Mouse (Mus musculus) hindbrain, embryonic 12.5 days (tissue): ENCODE data around the gene Zmym1. TPM values are rescaled to one million over a fixed set of nuclear protein-coding genes. Genes with fewer than 3 reads are reported as not detected.

Experiments
- ATAC-seq: fragments of 200-750 bp; cut with Nextera tagmentation; 2 replicates; pipeline ENCODE4 v1.8.0; 2017; ENCODE audit warnings: moderate TSS enrichment; ENCODE audit not compliant: low FRiP score
- H3K27ac ChIP-seq: fragments of 300-500 bp; sonication (generic); 2 replicates; pipeline ENCODE4 v1.5.1; 2016; ENCODE audit warnings: mild to moderate bottlenecking
- H3K27me3 ChIP-seq: fragments of 300-500 bp; sonication (generic); 2 replicates; pipeline ENCODE4 v1.6.1; 2016; ENCODE audit warnings: mild to moderate bottlenecking
- H3K36me3 ChIP-seq: fragments of 300-500 bp; sonication (generic); 2 replicates; pipeline ENCODE4 v1.6.1; 2016; ENCODE audit warnings: mild to moderate bottlenecking
- H3K4me1 ChIP-seq: fragments of 300-500 bp; sonication (generic); 2 replicates; pipeline ENCODE4 v1.6.1; 2016
- H3K4me2 ChIP-seq: fragments of 300-500 bp; sonication (generic); replicated peaks from 2 replicates; pipeline ENCODE4 v1.6.1; 2016; ENCODE audit warnings: mild to moderate bottlenecking
- H3K4me3 ChIP-seq: fragments of 300-500 bp; sonication (generic); 2 replicates; pipeline ENCODE4 v1.5.1; 2016; ENCODE audit warnings: mild to moderate bottlenecking
- H3K9ac ChIP-seq: fragments of 300-500 bp; sonication (generic); 2 replicates; pipeline ENCODE4 v1.6.1; 2016; ENCODE audit warnings: mild to moderate bottlenecking, moderate library complexity
- H3K9me3 ChIP-seq: fragments of 300-500 bp; sonication (generic); replicated peaks from 2 replicates; pipeline ENCODE4 v1.6.1; 2016; ENCODE audit warnings: mild to moderate bottlenecking
- whole genome bisulfite sequencing: fragments of 180-500 bp; shearing (Covaris S2); methylation state at CpG from one replicate; pipeline ENCODE4 v1.1.7; 2016; 5-methylcytosine and 5-hydroxymethylcytosine counted together
- polyA plus RNA-seq: library from polyadenylated mRNA; unstranded; fragments of >200 nt; fragmentation: Nextera tagmentation; extraction: Ambion mirVana; gene quantifications from 2 replicates; pipeline ENCODE4 v1.2.1, GENCODE M21; 2016

Zmym1 gene
- polyA plus RNA-seq, 1 experiment from 2014 or later = 25.7 TPM

DNA sequence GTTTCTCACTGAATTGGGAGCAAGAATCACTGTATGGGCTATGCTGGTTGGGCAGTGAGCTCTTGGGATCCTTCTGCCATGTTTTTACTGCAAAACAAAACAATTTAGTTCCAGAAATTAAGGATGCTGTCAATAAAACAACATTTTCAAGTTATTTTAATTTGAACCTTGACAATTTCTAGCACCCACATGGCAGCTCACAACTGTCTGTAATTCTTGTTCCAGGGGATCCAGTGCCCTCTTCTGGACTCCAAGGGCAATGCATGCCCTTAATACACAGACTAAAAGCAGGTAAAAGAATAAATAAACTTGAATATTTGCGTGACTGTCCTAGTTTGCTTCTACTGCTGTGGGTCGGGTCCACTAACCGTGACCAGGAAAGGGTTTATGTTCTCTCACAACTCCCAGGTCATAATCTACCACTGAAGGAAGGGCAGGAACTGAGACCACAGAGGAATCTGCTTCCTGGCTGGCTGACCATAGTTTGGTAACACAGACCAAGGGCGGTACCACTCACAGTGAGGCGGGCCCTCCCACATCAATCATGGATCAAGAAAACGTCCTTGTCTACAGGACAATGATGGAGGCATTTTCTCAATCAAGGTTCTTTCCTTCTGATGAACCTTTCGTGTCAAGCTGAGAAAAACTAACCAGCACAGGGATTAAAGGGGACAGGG is 6.3 kb downstream of the Zmym1 start:
- WGBS = 80% methylated on average over 7 of the region's 7 CpGs
- Histone ChIP-seq H3K9ac (no peak overlapping the region), H3K4me1 (no peaks in the 10 kb centered on the region), H3K27ac (no peak overlapping the region), H3K36me3 (peaks cover 45% of the 10 kb centered on the region), H3K4me3 (no peak overlapping the region), H3K27me3 (no peaks in the 10 kb centered on the region), H3K9me3 (no peaks in the 10 kb centered on the region), H3K4me2 (no peak overlapping the region)
- no peak for ATAC-seq

DNA sequence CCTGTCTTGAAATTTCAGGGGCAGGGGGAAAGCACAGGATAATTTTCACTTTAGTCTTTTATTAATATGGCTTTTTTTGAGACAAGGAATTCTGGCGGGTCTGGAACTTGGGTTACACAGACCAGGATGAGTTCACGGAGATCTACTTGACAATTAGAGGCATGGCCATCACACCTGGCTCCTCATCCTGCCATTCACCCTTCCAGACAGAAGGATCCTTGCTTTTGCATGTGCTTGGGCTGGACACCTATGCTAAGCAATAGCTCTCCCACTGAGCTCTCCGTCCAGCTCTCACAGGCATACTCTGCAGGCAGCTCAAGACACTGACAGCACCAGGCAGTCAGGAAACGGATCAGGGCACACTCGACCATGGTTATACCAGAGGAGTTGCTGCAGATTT is 7.9 kb downstream of the Zmym1 start:
- no peak overlapping the region for H3K4me2 ChIP-seq
- no peak for ATAC-seq
- no peaks in the 10 kb centered on the region for H3K27me3 ChIP-seq
- no peak overlapping the region for H3K9ac ChIP-seq
- no peak overlapping the region for H3K4me3 ChIP-seq
- H3K4me1 ChIP-seq = no peaks in the 10 kb centered on the region
- WGBS = 94% methylated on average over 5 of the region's 5 CpGs
- no peak overlapping the region for H3K27ac ChIP-seq
- H3K36me3 ChIP-seq = peaks cover 54% of the 10 kb centered on the region
- H3K9me3 ChIP-seq = no peaks in the 10 kb centered on the region

DNA sequence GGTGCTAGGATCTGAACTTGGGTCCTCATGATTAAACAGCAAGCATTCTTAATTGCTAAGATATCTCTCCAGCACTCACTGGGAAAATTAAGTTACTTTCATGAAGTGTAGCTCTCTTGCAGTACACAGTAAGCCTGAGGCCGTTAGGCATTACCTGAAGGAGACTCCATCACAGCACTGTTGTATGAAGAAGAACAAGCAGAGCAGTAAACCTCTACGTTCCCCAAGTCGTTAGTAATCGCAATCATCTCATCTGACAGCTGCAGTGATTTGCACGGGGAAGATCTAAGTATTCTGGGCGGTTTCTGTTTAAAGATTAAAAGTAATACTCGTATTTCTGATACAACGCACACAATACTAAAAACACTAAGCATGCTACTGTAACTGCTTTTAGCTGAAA is 9.8 kb downstream of the Zmym1 start:
- peaks cover 60% of the 10 kb centered on the region for H3K36me3 ChIP-seq

DNA sequence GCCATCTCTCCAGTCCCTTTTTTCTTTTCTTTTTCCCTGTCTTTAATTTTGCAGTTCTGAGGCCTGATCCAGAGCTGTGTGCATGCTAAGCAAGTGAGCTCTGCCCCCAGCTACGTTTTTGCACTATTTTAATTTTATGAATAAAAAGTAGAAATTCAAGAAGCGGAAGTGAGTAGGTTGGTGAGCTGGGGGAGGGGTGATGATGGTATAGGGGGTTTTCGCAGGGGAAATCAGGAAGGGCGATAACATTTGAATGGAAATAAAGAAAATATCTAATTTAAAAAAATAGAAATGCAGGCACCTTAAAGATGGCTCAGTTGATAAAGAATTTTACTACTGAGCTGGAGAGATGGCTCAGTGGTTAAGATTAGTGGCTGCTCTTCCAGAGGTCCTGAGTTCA is 17.4 kb downstream of the Zmym1 start:
- Histone ChIP-seq H3K27me3 (no peaks in the 10 kb centered on the region), H3K9ac (no peak overlapping the region), H3K27ac (no peak overlapping the region), H3K4me3 (no peak overlapping the region), H3K36me3 (peaks cover 62% of the 10 kb centered on the region), H3K4me2 (no peak overlapping the region), H3K4me1 (no peaks in the 10 kb centered on the region), H3K9me3 (no peaks in the 10 kb centered on the region)
- 90% methylated on average over 4 of the region's 4 CpGs for WGBS
- no peak for ATAC-seq

More for the DNA sequence above, 9.8 kb downstream of the Zmym1 start:
- H3K4me1 ChIP-seq = no peaks in the 10 kb centered on the region
- 92% methylated on average over 8 of the region's 8 CpGs for WGBS
- no peak overlapping the region for H3K9ac ChIP-seq
- H3K27me3 ChIP-seq = no peaks in the 10 kb centered on the region
- no peak for ATAC-seq
- no peak overlapping the region for H3K27ac ChIP-seq
- H3K4me2 ChIP-seq = no peak overlapping the region
- no peaks in the 10 kb centered on the region for H3K9me3 ChIP-seq
- no peak overlapping the region for H3K4me3 ChIP-seq

DNA sequence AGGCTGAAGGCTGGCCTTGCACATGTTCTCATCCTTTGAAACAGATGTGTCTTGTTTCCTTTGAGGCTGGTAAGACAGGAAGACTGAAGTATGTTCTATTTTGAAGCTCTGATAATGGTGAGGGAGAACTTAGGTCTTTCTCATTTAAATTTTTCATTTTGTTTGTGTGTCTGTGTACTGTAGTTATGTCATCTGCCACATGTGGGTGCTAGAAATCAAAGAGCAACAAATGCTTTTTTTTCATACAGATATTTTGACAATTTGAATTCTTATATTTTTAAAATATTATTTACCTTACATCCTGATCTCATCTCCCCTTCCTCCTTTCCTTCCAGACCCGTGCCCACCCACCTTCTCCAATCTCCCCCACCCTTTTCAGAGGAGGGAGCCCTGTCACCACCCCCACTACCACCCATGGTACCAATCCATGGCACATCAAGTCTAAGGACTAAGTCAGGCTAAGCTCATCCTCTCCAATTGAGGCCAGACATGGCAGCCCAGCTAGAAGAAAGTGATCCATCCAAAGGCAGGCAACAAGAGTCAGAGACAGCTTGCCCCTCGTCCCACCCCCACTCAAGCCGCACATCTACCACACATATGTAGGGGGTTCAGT is 21.0 kb downstream of the Zmym1 start:
- no peak overlapping the region for H3K9ac ChIP-seq

DNA sequence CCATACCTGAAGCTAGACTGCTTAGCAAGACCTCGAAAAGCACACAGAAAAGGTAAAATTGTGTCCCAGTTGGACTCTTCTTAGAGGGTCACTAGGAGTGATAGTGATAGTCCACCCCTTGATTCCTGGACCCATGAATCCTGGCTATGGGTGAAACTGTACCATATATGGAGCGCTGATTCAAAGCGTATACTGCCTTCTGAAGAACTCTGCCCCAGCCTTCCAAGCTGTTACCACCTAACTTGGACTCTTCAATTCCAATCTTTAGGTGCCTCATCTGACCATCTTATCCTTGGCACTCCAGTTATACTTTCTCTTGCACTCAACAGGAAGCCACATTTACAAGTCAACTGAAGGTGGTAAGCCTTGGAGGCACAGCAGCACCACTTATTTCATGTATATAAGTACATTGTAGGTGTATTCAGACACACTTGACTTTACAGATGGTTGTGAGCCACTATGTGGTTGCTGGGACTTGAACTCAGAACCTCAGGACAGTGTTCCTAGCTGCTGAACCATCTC is 22.1 kb downstream of the Zmym1 start:
- Histone ChIP-seq H3K4me1 (0 out of 2 replicates have a peak, but pooled peaks cover under 1% of the 10 kb centered on the region), H3K27ac (no peak overlapping the region), H3K4me3 (no peak overlapping the region), H3K36me3 (peaks cover 60% of the 10 kb centered on the region), H3K4me2 (no peak overlapping the region), H3K27me3 (no peaks in the 10 kb centered on the region), H3K9ac (no peak overlapping the region), H3K9me3 (no peaks in the 10 kb centered on the region)
- WGBS = 97% methylated on average over 3 of the region's 3 CpGs
- ATAC-seq = no peak

More for the DNA sequence above, 21.0 kb downstream of the Zmym1 start:
- 84% methylated on average over 3 of the region's 3 CpGs for WGBS
- Histone ChIP-seq H3K27me3 (no peaks in the 10 kb centered on the region), H3K4me3 (no peak overlapping the region), H3K4me2 (no peak overlapping the region), H3K27ac (no peak overlapping the region), H3K9me3 (no peaks in the 10 kb centered on the region), H3K4me1 (no peaks in the 10 kb centered on the region), H3K36me3 (peaks cover 60% of the 10 kb centered on the region)
- no peak for ATAC-seq

DNA sequence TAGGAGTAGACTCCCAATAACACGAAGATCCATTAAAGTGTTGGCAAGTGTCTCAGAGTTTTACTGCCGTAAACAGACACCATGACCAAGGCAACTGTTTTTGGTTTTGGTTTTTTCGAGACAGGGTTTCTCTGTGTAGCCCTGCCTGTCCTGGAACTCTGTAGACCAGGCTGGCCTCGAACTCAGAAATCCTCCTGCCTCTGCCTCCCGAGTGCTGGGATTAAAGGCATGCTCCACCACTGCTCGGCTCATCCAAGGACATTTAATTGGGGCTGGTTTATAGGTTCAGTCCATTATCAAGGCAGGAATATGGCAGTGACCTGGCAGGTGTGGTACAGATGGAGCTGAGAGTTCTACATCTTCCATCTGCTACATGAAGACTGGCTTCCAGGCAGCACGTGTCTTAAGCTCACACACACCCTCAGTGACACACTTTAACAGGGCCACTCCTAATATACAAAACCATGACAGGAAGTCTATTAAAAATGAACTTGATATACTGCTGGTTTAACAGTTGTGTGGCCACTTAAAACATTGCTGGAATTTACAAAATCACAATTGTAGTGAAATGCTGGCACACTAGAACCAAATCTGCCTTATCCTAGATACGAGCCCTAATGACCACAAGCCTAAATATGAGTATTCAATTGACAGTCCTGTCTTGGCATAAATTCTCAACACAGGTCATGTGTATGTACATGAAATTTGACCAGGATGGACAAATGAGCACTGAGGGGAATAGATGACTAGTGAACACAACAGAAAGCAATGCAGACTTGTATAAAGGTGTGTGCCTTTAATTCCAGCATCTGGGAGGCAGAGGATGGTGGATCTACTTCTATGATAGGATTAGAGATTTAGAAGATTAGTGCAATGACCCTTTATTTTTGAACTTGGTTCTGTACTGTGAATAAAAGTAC is 22.8 kb downstream of the Zmym1 start:
- H3K36me3 ChIP-seq = peaks cover 68% of the 10 kb centered on the region
- H3K9me3 ChIP-seq = no peaks in the 10 kb centered on the region
- H3K4me1 ChIP-seq = 0 out of 2 replicates have a peak, but pooled peaks cover 4% of the 10 kb centered on the region
- H3K27me3 ChIP-seq = no peaks in the 10 kb centered on the region
- H3K4me2 ChIP-seq = no peak overlapping the region
- no peak overlapping the region for H3K27ac ChIP-seq
- 89% methylated on average over 8 of the region's 8 CpGs for WGBS
- no peak for ATAC-seq
- no peak overlapping the region for H3K9ac ChIP-seq
- H3K4me3 ChIP-seq = no peak overlapping the region

DNA sequence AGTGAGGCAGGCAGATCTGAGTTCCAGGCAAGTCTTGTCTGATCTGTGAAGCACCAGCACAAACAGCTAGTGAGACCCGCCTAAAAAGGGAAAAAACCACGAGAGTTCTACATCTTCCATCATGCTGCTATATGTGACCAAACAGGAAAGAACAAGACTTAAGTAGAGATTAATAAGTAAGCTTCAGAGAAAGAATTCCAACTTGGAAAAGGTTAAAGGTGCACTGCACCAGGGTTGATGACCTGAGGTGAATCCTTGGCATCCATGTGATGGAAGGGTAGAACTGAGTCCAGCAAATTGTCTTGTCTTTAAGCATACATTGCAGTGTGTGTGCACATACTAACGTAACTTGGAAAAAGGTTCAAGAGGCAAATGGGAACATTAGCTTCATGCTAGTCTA is 23.8 kb downstream of the Zmym1 start:
- Histone ChIP-seq H3K36me3 (peaks cover 74% of the 10 kb centered on the region), H3K9ac (no peak overlapping the region), H3K4me1 (0 out of 2 replicates have a peak, but pooled peaks cover 4% of the 10 kb centered on the region), H3K27me3 (no peaks in the 10 kb centered on the region), H3K4me2 (no peak overlapping the region), H3K4me3 (no peak overlapping the region), H3K27ac (no peak overlapping the region), H3K9me3 (no peaks in the 10 kb centered on the region)
- 93% methylated on average over 3 of the region's 3 CpGs for WGBS
- no peak for ATAC-seq

DNA sequence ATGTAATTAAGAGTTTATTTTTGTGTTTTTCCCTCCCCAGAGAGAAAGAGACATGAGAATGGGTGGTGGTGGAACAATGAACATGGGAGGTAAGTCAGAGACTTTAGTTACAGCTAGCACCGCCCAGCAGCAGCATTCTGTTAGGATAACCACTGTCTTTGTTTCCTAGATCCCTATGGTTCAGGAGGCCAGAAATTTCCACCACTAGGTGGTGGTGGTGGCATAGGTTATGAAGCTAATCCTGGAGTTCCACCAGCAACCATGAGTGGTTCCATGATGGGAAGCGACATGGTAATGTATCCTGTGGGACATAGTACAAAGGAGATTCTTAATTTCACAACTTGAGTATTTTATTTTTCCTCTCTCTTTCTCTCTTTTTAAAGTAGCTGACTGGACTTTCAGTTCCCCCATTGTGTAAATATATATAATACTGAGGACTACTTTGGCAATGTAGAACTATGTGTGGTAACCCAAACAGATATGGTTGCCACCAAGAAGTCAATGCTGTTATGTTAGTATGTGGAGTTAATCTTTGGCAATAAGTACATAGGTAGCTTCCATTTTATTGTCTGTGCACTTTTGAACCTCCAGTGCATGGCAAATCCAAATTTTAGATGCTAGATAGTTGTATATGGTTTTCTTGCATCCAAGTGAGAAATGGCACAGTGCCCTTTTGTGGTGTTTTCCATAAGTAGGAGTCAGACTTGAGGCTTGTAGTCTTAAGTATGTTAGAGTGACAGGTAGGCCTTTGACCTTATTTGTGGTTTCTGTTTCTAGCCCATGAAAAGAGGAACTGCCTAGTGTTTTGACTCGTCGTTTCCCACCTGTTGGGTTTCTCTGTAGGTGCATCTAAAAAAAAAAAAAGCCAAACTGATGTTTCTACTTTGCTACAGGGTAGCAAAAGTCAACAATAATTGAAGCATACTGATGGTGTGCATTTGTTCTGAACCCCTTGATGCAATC is 33.4 kb downstream of the Zmym1 start:
- Histone ChIP-seq H3K4me1 (peaks cover 30% of the 10 kb centered on the region), H3K27me3 (no peaks in the 10 kb centered on the region), H3K36me3 (peaks cover 80% of the 10 kb centered on the region), H3K27ac (no peak overlapping the region), H3K4me3 (no peak overlapping the region), H3K4me2 (no peak overlapping the region), H3K9ac (no peak overlapping the region), H3K9me3 (no peaks in the 10 kb centered on the region)
- no peak for ATAC-seq
- 80% methylated on average over 4 of the region's 4 CpGs for WGBS

DNA sequence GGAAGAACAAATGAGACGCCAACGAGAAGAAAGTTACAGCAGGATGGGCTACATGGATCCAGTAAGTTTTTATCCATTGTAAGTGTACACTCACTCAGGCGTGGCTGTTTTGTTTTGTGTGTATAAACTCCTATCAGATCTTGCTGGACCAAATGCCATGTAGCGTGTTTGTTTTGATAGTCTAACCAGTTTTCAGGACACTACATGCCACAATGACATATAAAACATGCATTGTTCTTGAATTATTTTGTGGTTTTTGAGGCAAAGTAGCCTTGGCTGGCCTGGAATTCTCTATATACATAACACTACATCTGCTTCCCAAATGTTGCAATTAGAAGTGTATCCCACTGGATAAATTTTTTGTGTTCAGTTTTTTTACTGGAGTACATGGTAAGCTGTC is 34.1 kb downstream of the Zmym1 start:
- H3K9me3 ChIP-seq = no peaks in the 10 kb centered on the region
- no peak overlapping the region for H3K27ac ChIP-seq
- no peak overlapping the region for H3K4me3 ChIP-seq
- no peak overlapping the region for H3K9ac ChIP-seq
- H3K4me2 ChIP-seq = no peak overlapping the region
- peaks cover 73% of the 10 kb centered on the region for H3K36me3 ChIP-seq
- H3K27me3 ChIP-seq = no peaks in the 10 kb centered on the region
- no peak for ATAC-seq
- peaks cover 30% of the 10 kb centered on the region for H3K4me1 ChIP-seq
- WGBS = 95% methylated on average over 4 of the region's 4 CpGs

DNA sequence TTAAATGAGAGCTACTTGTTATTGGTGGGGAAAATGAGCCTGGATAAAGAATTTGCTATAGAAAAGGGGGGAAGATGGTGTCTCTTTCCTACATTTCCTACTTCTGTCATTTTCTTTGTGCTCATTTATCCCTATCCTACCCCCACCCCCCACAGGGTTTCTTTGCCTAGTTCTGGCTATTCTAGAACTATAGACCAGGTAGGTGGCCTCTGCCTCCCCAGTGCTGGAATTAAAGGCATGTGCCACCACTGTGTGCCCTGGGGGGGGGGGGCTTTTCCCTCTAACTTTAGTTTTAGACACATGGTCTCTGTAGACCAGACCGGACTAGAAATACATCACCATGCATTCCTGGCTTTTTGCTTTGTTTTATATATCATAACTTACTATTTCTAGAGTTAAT is 36.7 kb downstream of the Zmym1 start:
- H3K4me1 ChIP-seq = peaks cover 30% of the 10 kb centered on the region
- peak overlapping the region; percentile 97 for H3K4me2 ChIP-seq

More for the DNA sequence above, 36.7 kb downstream of the Zmym1 start:
- Histone ChIP-seq H3K9me3 (no peaks in the 10 kb centered on the region), H3K27me3 (no peaks in the 10 kb centered on the region), H3K27ac (no peak overlapping the region), H3K9ac (peak overlapping the region; percentile 100), H3K4me3 (peak overlapping the region; percentile 100), H3K36me3 (peaks cover 49% of the 10 kb centered on the region)
- 56% methylated on average over 1 of the region's 1 CpGs for whole genome bisulfite sequencing
- no peak for ATAC-seq
